Mouse (Mus musculus) spleen, adult 2 months (tissue): ENCODE results near the gene Gen1.

Experiments
- CTCF ChIP-seq: fragments of 200-500 bp; IDR thresholded peaks from 2 replicates; pipeline ENCODE4 v1.5.1; 2011; ENCODE audit warnings: mild to moderate bottlenecking, inconsistent platforms; ENCODE audit not compliant: insufficient read depth, insufficient read length, insufficient replicate concordance; ENCODE audit errors: extremely low read depth
- POLR2A ChIP-seq: fragments of 200-500 bp; IDR thresholded peaks from 2 replicates; pipeline ENCODE4 v1.6.1; 2011; ENCODE audit warnings: low read depth, low read length, inconsistent platforms

GRCm38 (mm10) chr12:11202476-11202875, 63.1 kb downstream of the Gen1 start:
- no peak for TF ChIP-seq CTCF
- TF ChIP-seq POLR2A = no peak
